Mouse (Mus musculus) hindbrain, embryonic 15.5 days (tissue): ENCODE measurements at regions not wholly inside any gene's neighbourhood (a gene's known extent, or its start where the extent isn't known, plus 50 kb on each side); places are given as distances from the start of the nearest gene placed in this dataset.

Experiments used
- ATAC-seq: fragments of 200-750 bp; cut with Nextera tagmentation; 2 replicates; pipeline ENCODE4 v1.8.0; 2017; ENCODE audit warnings: low read depth, moderate number of reproducible peaks, moderate TSS enrichment; ENCODE audit not compliant: low FRiP score
- H3K27ac ChIP-seq: fragments of 300-500 bp; sonication (generic); replicated peaks from 2 replicates; pipeline ENCODE4 v1.5.1; 2015; ENCODE audit warnings: mild to moderate bottlenecking, inconsistent platforms
- H3K27me3 ChIP-seq: fragments of 300-500 bp; sonication (generic); 2 replicates; pipeline ENCODE4 v1.6.1; 2015; ENCODE audit warnings: control low read depth, inconsistent platforms
- H3K36me3 ChIP-seq: fragments of 300-500 bp; sonication (generic); 2 replicates; pipeline ENCODE4 v1.6.1; 2015; ENCODE audit warnings: control low read depth, inconsistent platforms
- H3K4me1 ChIP-seq: fragments of 300-500 bp; sonication (generic); replicated peaks from 2 replicates; pipeline ENCODE4 v1.6.1; 2015; ENCODE audit warnings: control low read depth, inconsistent platforms
- H3K4me2 ChIP-seq: fragments of 300-500 bp; sonication (generic); 2 replicates; pipeline ENCODE4 v1.6.1; 2015; ENCODE audit warnings: moderate library complexity, mild to moderate bottlenecking, inconsistent platforms
- H3K4me3 ChIP-seq: fragments of 300-500 bp; sonication (generic); 2 replicates; pipeline ENCODE4 v1.5.1; 2015; ENCODE audit warnings: mild to moderate bottlenecking, inconsistent platforms
- H3K9ac ChIP-seq: fragments of 300-500 bp; sonication (generic); 2 replicates; pipeline ENCODE4 v1.6.1; 2015; ENCODE audit warnings: inconsistent platforms
- H3K9me3 ChIP-seq: fragments of 300-500 bp; sonication (generic); 2 replicates; pipeline ENCODE4 v1.6.1; 2016; ENCODE audit warnings: control low read depth, inconsistent platforms
- WGBS: fragments of 180-500 bp; shearing (Covaris S2); methylation state at CpG from one replicate; pipeline ENCODE4 v1.1.7; 2015; 5-methylcytosine and 5-hydroxymethylcytosine counted together

DNA sequence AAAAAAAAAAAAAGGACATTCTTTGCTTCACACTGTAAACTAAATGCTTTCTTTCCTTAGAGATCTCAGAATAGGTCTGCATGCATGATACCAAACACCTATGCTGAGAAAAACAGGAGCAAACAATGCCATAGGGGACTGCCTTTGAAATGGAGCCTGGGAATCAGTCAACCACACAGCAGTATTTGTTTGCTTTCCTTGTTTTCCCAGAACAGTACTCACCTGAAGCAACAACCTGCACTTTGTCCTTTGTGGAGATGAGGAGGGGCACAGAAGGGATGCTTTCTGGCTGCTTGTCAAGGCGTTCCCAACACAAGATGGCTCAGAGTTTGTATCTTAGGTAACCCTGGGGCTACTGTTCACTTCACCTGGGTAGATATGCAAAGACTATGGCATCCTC, 690.5 kb downstream of the Inhba start:
- Histone ChIP-seq H3K9ac (no peak overlapping the region), H3K36me3 (no peaks in the 10 kb centered on the region), H3K4me1 (no peaks in the 10 kb centered on the region), H3K27ac (no peak overlapping the region), H3K4me2 (no peak overlapping the region), H3K9me3 (no peaks in the 10 kb centered on the region), H3K4me3 (no peak overlapping the region), H3K27me3 (no peaks in the 10 kb centered on the region)
- no peak for ATAC-seq
- WGBS, result 68% methylated on average over 1 of the region's 1 CpGs

DNA sequence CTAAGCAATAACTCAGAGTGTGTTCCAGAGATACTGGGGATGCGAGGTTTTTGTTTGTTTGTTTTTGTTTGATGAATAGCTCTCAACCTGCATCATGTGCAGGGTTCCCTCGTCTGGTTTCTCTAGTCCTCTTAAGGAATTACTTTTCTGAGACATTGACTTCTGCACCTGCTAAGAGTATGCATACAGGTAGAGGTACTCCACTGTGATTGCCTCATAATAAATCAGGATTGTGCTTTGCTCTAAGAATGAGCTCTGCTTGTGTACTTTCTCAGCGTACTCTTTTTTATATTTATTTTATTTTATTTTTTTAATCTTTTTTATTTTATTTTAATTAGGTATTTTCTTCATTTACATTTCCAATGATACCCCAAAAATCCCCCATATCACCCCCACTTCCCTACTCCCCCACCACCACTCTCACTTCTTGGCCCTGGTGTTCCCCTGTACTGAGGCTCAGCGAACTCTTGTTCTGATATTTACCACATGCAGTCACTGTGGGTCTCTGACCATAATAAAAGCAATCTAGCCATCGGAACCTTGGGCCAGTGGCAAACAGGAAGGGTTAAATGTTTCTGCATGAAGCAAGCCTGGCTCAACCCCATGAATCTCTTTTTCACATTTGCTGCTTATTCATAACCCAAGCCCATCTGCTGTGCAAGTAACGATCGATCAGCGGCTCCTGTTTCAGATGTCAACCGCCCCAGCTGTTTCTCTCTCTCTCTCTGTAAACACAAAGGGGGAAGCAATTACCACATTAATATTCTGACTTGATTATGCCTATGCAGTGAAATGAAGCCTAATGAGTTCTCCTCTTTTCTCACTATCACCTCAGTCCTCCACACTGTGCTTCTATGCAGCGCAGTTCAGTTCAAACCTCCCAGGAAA, 693.8 kb downstream of the Inhba start:
- 48% methylated on average over 10 of the region's 10 CpGs for WGBS
- peak; percentile 90 for ATAC-seq

DNA sequence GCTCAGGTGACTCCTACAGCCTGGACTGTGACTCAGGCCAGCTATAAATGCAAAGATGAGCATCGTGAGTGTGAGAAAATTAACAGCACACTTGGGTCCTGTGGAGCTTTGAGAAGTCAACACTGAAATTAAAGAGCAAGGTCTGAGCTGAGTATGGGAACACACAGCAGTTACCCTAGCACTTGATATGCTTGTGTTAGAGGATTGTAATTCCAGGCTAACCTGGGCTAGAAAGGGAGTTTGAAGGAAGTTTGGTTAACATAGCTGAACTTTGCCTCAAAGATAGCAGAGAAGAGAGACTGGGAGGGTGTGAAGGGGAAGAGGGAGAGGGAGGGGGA, 694.4 kb downstream of the Inhba start:
- Histone ChIP-seq H3K4me1 (no peaks in the 10 kb centered on the region), H3K9me3 (no peaks in the 10 kb centered on the region), H3K27me3 (no peaks in the 10 kb centered on the region), H3K9ac (no peak overlapping the region), H3K4me3 (no peak overlapping the region), H3K27ac (0 out of 2 replicates have a peak overlapping the region, but pooled peaks have one; percentile 12), H3K36me3 (no peaks in the 10 kb centered on the region), H3K4me2 (peak overlapping the region; percentile 18; the same call in 1 of the 2 replicates)
- ATAC-seq, result no peak; the same call in 1 of the 2 replicates
- 29% methylated on average over 1 of the region's 1 CpGs for whole genome bisulfite sequencing

More for the DNA sequence above, 693.8 kb downstream of the Inhba start:
- Histone ChIP-seq H3K27me3 (no peaks in the 10 kb centered on the region), H3K36me3 (no peaks in the 10 kb centered on the region), H3K4me1 (no peaks in the 10 kb centered on the region), H3K4me3 (no peak overlapping the region), H3K9ac (no peak overlapping the region), H3K9me3 (no peaks in the 10 kb centered on the region), H3K27ac (0 out of 2 replicates have a peak overlapping the region, but pooled peaks have one; percentile 12), H3K4me2 (peak overlapping the region; percentile 18)

DNA sequence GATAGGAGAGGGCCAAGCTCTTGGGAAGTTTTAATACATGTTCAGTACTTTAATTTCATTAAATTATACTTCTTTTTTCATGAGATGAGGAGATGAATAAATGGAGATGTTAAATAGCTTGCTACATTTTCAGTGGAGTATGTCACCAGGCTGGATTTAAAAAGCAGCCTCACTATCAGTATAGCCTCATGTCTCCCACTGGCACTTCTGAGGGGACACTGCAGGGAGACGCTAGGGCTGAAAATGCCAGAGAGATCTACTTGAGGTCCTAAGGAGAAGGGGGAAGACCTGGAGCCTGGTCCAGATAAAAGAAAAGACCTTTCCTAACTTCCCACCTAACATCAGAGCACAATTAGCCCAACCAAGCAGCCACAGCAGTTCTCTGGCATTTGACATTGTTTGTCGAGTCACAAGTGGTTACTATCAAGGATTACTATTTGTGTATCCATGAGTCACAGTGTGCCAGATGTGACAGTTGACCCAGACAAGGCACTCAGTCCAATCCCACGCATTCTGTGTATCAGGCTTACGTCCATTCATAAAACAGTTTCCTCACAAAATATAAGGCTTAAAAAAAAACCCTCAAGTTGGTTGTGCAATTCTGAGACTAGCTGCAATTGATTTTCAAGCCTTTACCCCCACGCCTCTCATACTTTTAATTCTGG, 703.8 kb downstream of the Inhba start:
- Histone ChIP-seq H3K9me3 (no peaks in the 10 kb centered on the region), H3K4me1 (no peaks in the 10 kb centered on the region), H3K27me3 (no peaks in the 10 kb centered on the region), H3K9ac (no peak overlapping the region), H3K36me3 (no peaks in the 10 kb centered on the region), H3K4me2 (no peak overlapping the region), H3K27ac (no peak overlapping the region), H3K4me3 (no peak overlapping the region)
- 76% methylated on average over 5 of the region's 5 CpGs for WGBS
- ATAC-seq, result no peak

GRCm38 (mm10) chr13:16716340-16716739, 704.7 kb downstream of the Inhba start:
- ATAC-seq, result no peak
- Histone ChIP-seq H3K27ac (no peak overlapping the region), H3K4me3 (no peak overlapping the region), H3K9ac (no peak overlapping the region), H3K4me1 (no peaks in the 10 kb centered on the region), H3K27me3 (no peaks in the 10 kb centered on the region), H3K36me3 (no peaks in the 10 kb centered on the region), H3K9me3 (no peaks in the 10 kb centered on the region), H3K4me2 (no peak overlapping the region)
- WGBS, result 55% methylated on average over 6 of the region's 6 CpGs

- no peak for ATAC-seq
- Histone ChIP-seq H3K36me3 (no peaks in the 10 kb centered on the region), H3K27ac (no peak overlapping the region), H3K4me1 (no peaks in the 10 kb centered on the region), H3K4me3 (no peak overlapping the region), H3K27me3 (no peaks in the 10 kb centered on the region), H3K9me3 (no peaks in the 10 kb centered on the region), H3K4me2 (no peak overlapping the region), H3K9ac (no peak overlapping the region)
- 58% methylated on average over 5 of the region's 5 CpGs for WGBS
These were observed 705.4 kb downstream of the Inhba start for GRCm38 (mm10) chr13:16716796-16717749.

GRCm38 (mm10) chr13:16720090-16720489, 708.4 kb downstream of the Inhba start:
- H3K4me1 ChIP-seq, result no peaks in the 10 kb centered on the region
- H3K27ac ChIP-seq, result no peak overlapping the region
- H3K27me3 ChIP-seq, result no peaks in the 10 kb centered on the region
- H3K9ac ChIP-seq, result no peak overlapping the region
- no peak for ATAC-seq
- H3K36me3 ChIP-seq, result no peaks in the 10 kb centered on the region
- WGBS, result 89% methylated on average over 2 of the region's 2 CpGs
- no peaks in the 10 kb centered on the region for H3K9me3 ChIP-seq
- H3K4me2 ChIP-seq, result no peak overlapping the region
- no peak overlapping the region for H3K4me3 ChIP-seq

GRCm38 (mm10) chr13:16725350-16725749, 713.7 kb downstream of the Inhba start:
- no peaks in the 10 kb centered on the region for H3K9me3 ChIP-seq
- no peaks in the 10 kb centered on the region for H3K36me3 ChIP-seq
- H3K9ac ChIP-seq, result no peak overlapping the region
- no peak overlapping the region for H3K27ac ChIP-seq
- H3K4me3 ChIP-seq, result no peak overlapping the region
- no peak overlapping the region for H3K4me2 ChIP-seq
- WGBS, result 86% methylated on average over 5 of the region's 5 CpGs
- ATAC-seq, result no peak
- H3K4me1 ChIP-seq, result no peaks in the 10 kb centered on the region
- no peaks in the 10 kb centered on the region for H3K27me3 ChIP-seq

DNA sequence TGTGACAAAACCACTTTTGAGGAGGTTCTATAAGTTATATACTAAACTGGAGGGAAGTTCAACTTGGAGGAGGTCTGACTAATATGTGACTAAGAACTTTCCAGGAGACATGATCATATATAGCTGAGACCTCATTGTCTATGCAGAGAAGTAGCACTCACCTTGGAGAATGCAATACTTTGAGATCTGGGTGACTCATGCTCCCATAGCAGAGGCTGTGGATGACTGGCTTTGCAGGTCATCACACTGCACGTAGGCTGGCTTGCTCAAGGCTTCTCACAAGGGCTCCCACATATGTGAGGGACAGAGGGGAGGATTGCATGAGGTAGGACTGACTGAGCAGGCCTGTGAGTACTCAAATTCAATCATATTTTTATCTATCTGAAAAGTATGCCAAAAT, 726.7 kb downstream of the Inhba start:
- Histone ChIP-seq H3K4me3 (no peak overlapping the region), H3K9me3 (no peaks in the 10 kb centered on the region), H3K36me3 (no peaks in the 10 kb centered on the region), H3K4me1 (no peaks in the 10 kb centered on the region), H3K27ac (no peak overlapping the region), H3K27me3 (no peaks in the 10 kb centered on the region), H3K4me2 (no peak overlapping the region), H3K9ac (no peak overlapping the region)
- ATAC-seq, result no peak
- WGBS, result 79% methylated on average over 1 of the region's 1 CpGs

DNA sequence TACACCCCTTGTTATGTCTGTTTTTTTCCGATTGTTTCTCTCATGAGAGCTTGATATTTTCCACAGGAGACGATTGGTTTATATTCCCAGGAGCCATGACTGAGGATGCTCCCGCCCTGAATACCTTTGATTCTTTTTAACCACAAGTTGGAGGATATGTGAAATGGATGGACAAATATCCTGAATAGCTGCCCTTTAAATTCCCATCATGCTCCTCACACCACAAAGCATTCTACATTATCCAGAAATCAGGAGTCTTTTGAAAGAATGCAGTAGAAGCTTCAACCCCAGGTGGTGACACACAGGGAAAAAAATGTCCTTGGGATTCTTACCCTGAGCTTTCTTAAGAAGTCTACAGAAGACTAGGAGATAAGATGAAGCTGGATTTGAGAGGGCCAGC, 727.9 kb downstream of the Inhba start:
- no peak overlapping the region for H3K4me3 ChIP-seq
- H3K27ac ChIP-seq, result no peak overlapping the region
- ATAC-seq, result no peak
- 88% methylated on average over 3 of the region's 3 CpGs for WGBS
- no peaks in the 10 kb centered on the region for H3K4me1 ChIP-seq
- H3K4me2 ChIP-seq, result no peak overlapping the region
- no peaks in the 10 kb centered on the region for H3K27me3 ChIP-seq
- no peaks in the 10 kb centered on the region for H3K9me3 ChIP-seq
- no peak overlapping the region for H3K9ac ChIP-seq
- H3K36me3 ChIP-seq, result no peaks in the 10 kb centered on the region

DNA sequence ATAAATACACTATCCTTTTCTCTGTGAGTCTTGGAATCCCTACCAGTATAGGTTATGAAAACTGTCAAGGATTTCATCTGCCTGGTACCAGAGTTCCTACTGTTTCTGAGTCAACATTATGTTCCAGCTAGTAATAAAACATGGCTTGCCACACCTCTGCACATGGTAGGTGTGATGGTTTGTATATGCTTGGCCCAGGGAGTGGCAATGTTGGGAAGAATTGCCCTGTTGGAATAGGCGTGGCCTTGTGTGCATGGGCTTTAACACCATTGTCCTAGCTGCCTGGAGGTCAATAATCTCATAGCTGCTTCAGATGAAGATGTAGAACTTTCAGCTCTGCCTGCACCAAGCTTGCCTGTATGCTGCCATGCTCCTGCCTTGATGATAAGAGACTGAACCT, 732.6 kb downstream of the Inhba start:
- H3K4me1 ChIP-seq, result no peaks in the 10 kb centered on the region
- no peaks in the 10 kb centered on the region for H3K27me3 ChIP-seq
- H3K36me3 ChIP-seq, result no peaks in the 10 kb centered on the region
- H3K27ac ChIP-seq, result no peak overlapping the region
- no peaks in the 10 kb centered on the region for H3K9me3 ChIP-seq
- no peak overlapping the region for H3K4me2 ChIP-seq
- 92% methylated on average over 1 of the region's 1 CpGs for WGBS
- no peak overlapping the region for H3K9ac ChIP-seq
- no peak for ATAC-seq
- H3K4me3 ChIP-seq, result no peak overlapping the region

DNA sequence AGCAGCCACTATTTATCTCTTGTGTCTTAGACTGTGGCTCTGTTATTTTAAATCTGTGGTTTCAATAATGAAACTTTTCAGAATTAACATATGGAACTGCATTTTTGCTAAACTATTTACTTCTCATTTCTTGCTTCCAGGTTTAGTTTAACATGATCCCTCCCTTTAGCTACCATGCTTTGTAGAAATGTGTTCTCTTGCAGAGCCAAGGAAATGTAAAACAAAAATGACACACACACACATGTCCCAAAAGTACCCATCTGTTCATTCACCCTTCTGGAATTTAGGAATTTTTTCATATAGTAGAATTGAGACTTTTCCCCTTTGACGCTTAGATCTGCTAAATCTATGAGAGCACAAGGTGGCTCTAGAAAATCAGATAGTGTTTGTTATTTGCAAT, 734.0 kb downstream of the Inhba start:
- ATAC-seq, result no peak

More for the DNA sequence above, 734.0 kb downstream of the Inhba start:
- H3K4me3 ChIP-seq, result no peak overlapping the region
- no peaks in the 10 kb centered on the region for H3K36me3 ChIP-seq
- H3K27ac ChIP-seq, result no peak overlapping the region
- H3K9ac ChIP-seq, result no peak overlapping the region
- no peaks in the 10 kb centered on the region for H3K4me1 ChIP-seq
- WGBS, result 94% methylated on average over 1 of the region's 1 CpGs
- H3K27me3 ChIP-seq, result no peaks in the 10 kb centered on the region
- no peak overlapping the region for H3K4me2 ChIP-seq
- H3K9me3 ChIP-seq, result no peaks in the 10 kb centered on the region
